Mouse (Mus musculus) heart, postnatal 25 days (tissue): ENCODE results near the gene Bank1. TPM values are rescaled to one million over a fixed set of nuclear protein-coding genes. Genes with fewer than 3 reads are reported as not detected.

Experiments used
- DNase-seq: peaks from one replicate; pipeline ENCODE4 v3.0.0; 2022; ENCODE audit warnings: low spot score
- intact Hi-C: fragments of 180-260 bp; cut with DNase I; formaldehyde crosslinking; loops from one replicate; pipeline ENCODE4 v1.15.1; 2025
- total RNA-seq, 2 experiments: library from RNA; stranded (reverse); gene quantifications; 2 replicates each; pipeline ENCODE4 v1.2.3; 2021

Gene Bank1
- total RNA-seq, 2 experiments from 2014 or later = 0.68 to 1.1 TPM

DNA sequence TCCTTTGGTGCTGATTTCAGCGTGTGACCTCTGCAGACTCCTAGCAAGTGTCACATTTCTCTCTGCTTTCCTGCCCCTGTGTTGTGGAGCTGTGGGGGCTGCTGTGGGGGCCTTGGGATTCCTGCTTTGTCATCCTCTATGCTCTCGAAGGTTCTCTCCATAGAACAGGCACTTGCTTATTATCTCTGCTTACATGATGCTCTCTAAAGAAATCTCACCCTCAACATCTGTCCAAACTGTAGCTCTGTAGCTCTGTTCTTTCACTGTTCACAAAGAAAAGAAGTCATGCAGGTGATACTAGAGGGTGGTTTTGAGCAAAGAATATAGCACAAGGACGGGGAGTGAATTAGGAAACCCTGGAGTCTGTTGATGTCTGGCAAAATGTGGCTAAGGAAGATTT, 288.6 kb downstream of the Bank1 start:
- intact Hi-C loops = no loop called here
- DNase-seq = no peak

DNA sequence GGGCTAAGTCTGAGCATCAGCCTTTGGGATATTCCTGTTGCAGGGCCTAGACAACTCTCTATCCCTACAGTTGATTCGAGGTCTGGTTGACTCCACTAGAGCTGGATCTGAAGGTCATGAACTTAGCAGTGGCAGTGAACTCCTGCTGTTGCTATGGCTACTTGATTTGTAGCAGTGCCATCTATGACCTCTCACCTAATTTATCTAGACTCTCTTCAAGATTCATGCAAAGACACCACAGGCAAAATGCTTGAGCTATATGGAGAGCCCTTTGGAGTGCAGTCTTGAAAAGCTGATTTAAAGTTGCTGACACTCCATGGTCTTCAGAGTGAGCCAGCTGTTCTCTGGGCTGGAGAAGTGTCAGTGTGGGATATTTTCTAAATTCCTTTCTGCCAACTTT, 290.1 kb downstream of the Bank1 start:
- intact Hi-C loops = no loop called here

DNA sequence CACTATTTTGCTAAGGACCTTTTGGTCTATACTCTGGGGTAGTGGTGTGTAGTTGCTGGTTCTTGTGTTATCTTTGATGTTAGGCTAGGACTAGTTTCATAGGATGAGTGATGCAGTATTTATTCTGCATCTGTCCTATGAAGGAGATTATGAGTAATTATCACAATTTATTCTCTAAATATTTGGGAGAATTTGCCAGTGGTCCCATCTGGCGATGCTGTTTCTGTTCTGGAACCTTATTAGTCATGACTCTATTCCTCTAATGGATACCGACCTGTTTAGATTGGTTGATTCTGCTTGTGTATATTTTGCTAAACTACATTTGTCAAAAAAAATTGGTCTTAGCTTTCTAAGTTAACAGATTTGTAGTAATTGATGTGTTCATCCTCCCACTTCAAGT, 301.0 kb downstream of the Bank1 start:
- intact Hi-C loops = no loop called here
- no peak for DNase-seq

More for the DNA sequence above, 290.1 kb downstream of the Bank1 start:
- no peak for DNase-seq

DNA sequence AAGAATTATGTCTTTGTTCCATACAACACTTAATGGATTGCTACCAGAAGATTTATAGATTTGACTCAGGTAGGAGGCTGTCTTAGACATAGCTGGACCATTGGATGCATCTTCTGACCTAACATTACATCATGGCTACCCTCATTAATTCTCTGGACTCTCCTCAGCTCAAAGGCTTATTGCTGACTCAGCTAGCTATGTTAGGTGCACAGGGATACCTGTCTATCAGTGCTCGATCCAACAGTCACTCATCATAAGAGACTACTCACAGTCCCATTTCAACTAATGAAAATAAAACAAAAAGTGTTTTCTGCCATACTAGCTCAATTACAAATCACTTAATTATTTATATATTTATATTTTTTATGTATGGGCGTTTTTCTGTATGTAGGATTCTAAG, 308.3 kb downstream of the Bank1 start:
- intact Hi-C loops = no loop called here

DNA sequence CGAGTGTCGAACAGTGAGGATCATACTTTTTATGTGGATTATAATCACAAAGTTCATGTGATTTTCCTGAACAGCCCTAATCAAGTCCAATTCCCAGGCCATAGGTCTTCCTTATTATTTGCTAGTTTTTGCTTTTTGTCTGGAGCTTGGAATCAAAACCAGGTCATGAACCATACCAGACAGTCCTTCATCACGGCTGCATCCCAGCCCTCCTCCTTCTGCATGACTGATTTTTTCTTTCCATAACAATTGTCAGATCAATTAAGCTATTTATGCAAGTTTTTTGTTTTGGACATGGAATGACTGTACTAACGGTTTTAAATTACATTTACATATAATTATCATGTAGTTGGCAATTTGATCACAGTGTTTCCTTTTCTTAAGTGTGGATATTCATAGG, 315.2 kb downstream of the Bank1 start:
- intact Hi-C loops = no loop called here
- no peak for DNase-seq

More for the DNA sequence above, 308.3 kb downstream of the Bank1 start:
- no peak for DNase-seq

DNA sequence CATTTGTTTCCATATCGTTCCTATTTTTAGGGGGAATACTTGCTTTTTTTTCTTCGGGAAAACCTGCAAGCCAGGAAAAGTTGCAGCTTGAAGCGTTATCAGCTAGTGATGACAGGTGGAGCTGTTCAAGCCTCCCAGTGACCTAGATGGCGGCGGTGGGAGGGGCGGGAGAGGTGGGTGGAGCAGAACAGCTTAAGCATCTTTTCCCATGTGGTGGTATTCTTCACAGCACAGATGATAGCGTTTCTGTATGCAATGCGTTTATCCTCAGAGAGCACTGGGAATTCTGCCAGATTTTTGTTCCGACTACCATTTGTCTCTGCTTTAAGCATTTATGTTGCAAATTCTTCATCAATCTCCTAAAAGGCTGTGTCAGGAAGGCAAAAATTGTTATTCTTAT, 318.0 kb downstream of the Bank1 start:
- DNase-seq = peak; percentile 2
- intact Hi-C loops = no loop called here

DNA sequence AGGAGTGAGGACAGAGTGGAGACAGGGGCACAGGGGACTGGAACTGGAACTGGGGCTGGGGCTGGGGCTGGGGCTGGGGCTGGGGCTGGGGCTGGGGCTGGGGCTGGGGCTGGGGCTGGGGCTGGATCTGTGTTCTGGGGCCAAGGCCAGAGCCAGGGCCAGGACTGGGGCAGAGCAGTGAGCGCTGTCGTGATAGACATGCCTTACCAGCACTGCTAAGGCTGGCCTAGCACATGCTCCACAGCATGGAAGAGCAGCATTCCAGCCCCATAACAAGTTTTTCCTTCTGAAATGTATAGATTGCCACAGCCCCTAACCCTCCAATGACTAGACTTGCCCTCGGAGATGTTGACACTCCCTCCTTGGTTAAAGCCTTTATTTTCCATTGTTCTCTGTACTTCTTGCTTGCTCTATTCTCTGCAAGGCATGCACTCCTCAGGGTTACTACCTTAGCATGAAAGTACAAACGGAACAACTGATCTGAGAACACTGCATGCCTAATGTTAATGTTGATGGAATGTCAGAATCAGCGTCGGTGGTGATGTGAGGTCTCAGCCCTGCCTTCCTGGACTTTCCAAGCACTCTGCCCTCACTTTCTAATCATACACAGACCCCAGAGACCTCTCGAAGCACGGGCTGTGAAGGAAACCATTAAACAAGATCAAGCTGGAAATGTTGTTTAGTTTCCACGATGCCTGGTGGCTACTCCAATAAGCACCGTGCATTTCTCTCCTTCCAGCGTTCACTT, 318.6 kb downstream of the Bank1 start:
- no peak for DNase-seq
- intact Hi-C loops = no loop called here
